Mouse (Mus musculus) lung, embryonic 15.5 days (tissue): ENCODE measurements around the gene Palld. TPM values are rescaled to one million over a fixed set of nuclear protein-coding genes. Genes with fewer than 3 reads are reported as not detected.

Experiments used
- ATAC-seq: fragments of 200-750 bp; cut with Nextera tagmentation; 2 replicates; pipeline ENCODE4 v1.8.0; 2017; ENCODE audit warnings: moderate number of reproducible peaks, borderline replicate concordance; ENCODE audit not compliant: low FRiP score, low TSS enrichment; ENCODE audit errors: extremely low read depth
- H3K27ac ChIP-seq: fragments of 300-500 bp; sonication (generic); 2 replicates; pipeline ENCODE4 v1.5.1; 2015; ENCODE audit warnings: moderate library complexity, mild to moderate bottlenecking, inconsistent platforms
- H3K27me3 ChIP-seq: fragments of 300-500 bp; sonication (generic); 2 replicates; pipeline ENCODE4 v1.6.1; 2015; ENCODE audit warnings: inconsistent platforms
- H3K36me3 ChIP-seq: fragments of 300-500 bp; sonication (generic); 2 replicates; pipeline ENCODE4 v1.6.1; 2015; ENCODE audit warnings: inconsistent platforms
- H3K4me1 ChIP-seq: fragments of 300-500 bp; sonication (generic); 2 replicates; pipeline ENCODE4 v1.6.1; 2015; ENCODE audit warnings: inconsistent platforms
- H3K4me2 ChIP-seq: fragments of 300-500 bp; sonication (generic); 2 replicates; pipeline ENCODE4 v1.6.1; 2015; ENCODE audit warnings: inconsistent platforms, mild to moderate bottlenecking, moderate library complexity
- H3K4me3 ChIP-seq: fragments of 300-500 bp; sonication (generic); 2 replicates; pipeline ENCODE4 v1.5.1; 2015; ENCODE audit warnings: mild to moderate bottlenecking, inconsistent platforms
- H3K9ac ChIP-seq: fragments of 300-500 bp; sonication (generic); 2 replicates; pipeline ENCODE4 v1.6.1; 2015; ENCODE audit warnings: inconsistent platforms
- H3K9me3 ChIP-seq: fragments of 300-500 bp; sonication (generic); 2 replicates; pipeline ENCODE4 v1.6.1; 2016; ENCODE audit warnings: inconsistent platforms
- WGBS: fragments of 180-500 bp; shearing (Covaris S2); methylation state at CpG from one replicate; pipeline ENCODE4 v1.1.7; 2015; 5-methylcytosine and 5-hydroxymethylcytosine counted together
- polyA plus RNA-seq: library from polyadenylated mRNA; unstranded; fragments of >200 nt; fragmentation: Nextera tagmentation; extraction: Ambion mirVana; gene quantifications from 2 replicates; pipeline ENCODE4 v1.2.1, GENCODE M21; 2015

Palld gene
- polyA plus RNA-seq, 1 experiment from 2014 or later: 96.5 TPM

- H3K9ac ChIP-seq: no peak overlapping the region
- no peak for ATAC-seq
- H3K36me3 ChIP-seq: no peaks in the 10 kb centered on the region
- H3K4me3 ChIP-seq: no peak overlapping the region
- no peaks in the 10 kb centered on the region for H3K27me3 ChIP-seq
- no peaks in the 10 kb centered on the region for H3K9me3 ChIP-seq
- 53% methylated on average over 5 of the region's 5 CpGs for WGBS
- H3K4me1 ChIP-seq: peaks cover 3% of the 10 kb centered on the region; the same call in 1 of the 2 replicates
- no peak overlapping the region for H3K4me2 ChIP-seq
- no peak overlapping the region for H3K27ac ChIP-seq
These were observed 133.1 kb downstream of the Palld start for GRCm38 (mm10) chr8:61769340-61769879.

GRCm38 (mm10) chr8:61760190-61760578, 142.3 kb downstream of the Palld start:
- no peaks in the 10 kb centered on the region for H3K9me3 ChIP-seq
- H3K4me3 ChIP-seq: peak overlapping the region; percentile 54
- H3K4me1 ChIP-seq: peaks cover 27% of the 10 kb centered on the region
- no peak for ATAC-seq
- no peaks in the 10 kb centered on the region for H3K36me3 ChIP-seq
- peak overlapping the region; percentile 93 for H3K4me2 ChIP-seq
- 13% methylated on average over 8 of the region's 8 CpGs for WGBS
- H3K9ac ChIP-seq: peak overlapping the region; percentile 61
- no peak overlapping the region for H3K27ac ChIP-seq
- H3K27me3 ChIP-seq: peaks cover 19% of the 10 kb centered on the region; the same call in 1 of the 2 replicates

- ATAC-seq: peak; percentile 82
- H3K9ac ChIP-seq: peak overlapping the region; percentile 61
- under 1% methylated on average over 44 of the region's 44 CpGs for WGBS
- H3K27ac ChIP-seq: peak overlapping the region; percentile 57
- H3K27me3 ChIP-seq: peaks cover 19% of the 10 kb centered on the region; the same call in 1 of the 2 replicates
- peak overlapping the region; percentile 54 for H3K4me3 ChIP-seq
- H3K4me2 ChIP-seq: peak overlapping the region; percentile 93
- H3K36me3 ChIP-seq: no peaks in the 10 kb centered on the region
- no peaks in the 10 kb centered on the region for H3K9me3 ChIP-seq
- H3K4me1 ChIP-seq: peaks cover 27% of the 10 kb centered on the region
These were observed 142.9 kb downstream of the Palld start for GRCm38 (mm10) chr8:61759327-61760189.

- Histone ChIP-seq H3K9ac (no peak overlapping the region), H3K27me3 (peaks cover 19% of the 10 kb centered on the region; the same call in 1 of the 2 replicates), H3K27ac (0 out of 2 replicates have a peak overlapping the region, but pooled peaks have one; percentile 4), H3K9me3 (no peaks in the 10 kb centered on the region), H3K4me2 (peak overlapping the region; percentile 93), H3K36me3 (no peaks in the 10 kb centered on the region), H3K4me3 (peak overlapping the region; percentile 54), H3K4me1 (peaks cover 27% of the 10 kb centered on the region)
- WGBS: 14% methylated on average over 8 of the region's 8 CpGs
- no peak for ATAC-seq
These were observed 143.7 kb downstream of the Palld start for GRCm38 (mm10) chr8:61758686-61759326.

- Histone ChIP-seq H3K27me3 (peaks cover 19% of the 10 kb centered on the region; the same call in 1 of the 2 replicates), H3K9ac (no peak overlapping the region), H3K4me1 (peaks cover 27% of the 10 kb centered on the region), H3K27ac (no peak overlapping the region), H3K36me3 (no peaks in the 10 kb centered on the region), H3K4me3 (peak overlapping the region; percentile 54), H3K9me3 (no peaks in the 10 kb centered on the region), H3K4me2 (peak overlapping the region; percentile 93)
- ATAC-seq: no peak
- 21% methylated on average over 18 of the region's 18 CpGs for WGBS
These were observed 145.2 kb downstream of the Palld start for GRCm38 (mm10) chr8:61756971-61757965.

GRCm38 (mm10) chr8:61755186-61755585, 147.3 kb downstream of the Palld start:
- no peak overlapping the region for H3K4me2 ChIP-seq
- H3K4me3 ChIP-seq: no peak overlapping the region
- no peaks in the 10 kb centered on the region for H3K36me3 ChIP-seq
- no peak overlapping the region for H3K9ac ChIP-seq
- H3K9me3 ChIP-seq: no peaks in the 10 kb centered on the region
- H3K4me1 ChIP-seq: peaks cover 25% of the 10 kb centered on the region
- ATAC-seq: no peak
- peaks cover 7% of the 10 kb centered on the region; the same call in 1 of the 2 replicates for H3K27me3 ChIP-seq
- WGBS: 48% methylated on average over 2 of the region's 2 CpGs
- H3K27ac ChIP-seq: no peak overlapping the region

GRCm38 (mm10) chr8:61747070-61747469, 155.4 kb downstream of the Palld start:
- WGBS: 79% methylated on average over 5 of the region's 5 CpGs
- no peak overlapping the region for H3K9ac ChIP-seq
- no peak overlapping the region for H3K4me3 ChIP-seq
- no peaks in the 10 kb centered on the region for H3K36me3 ChIP-seq
- H3K9me3 ChIP-seq: no peaks in the 10 kb centered on the region
- no peak for ATAC-seq
- H3K27ac ChIP-seq: no peak overlapping the region
- no peaks in the 10 kb centered on the region for H3K27me3 ChIP-seq
- no peak overlapping the region for H3K4me2 ChIP-seq
- peaks cover 18% of the 10 kb centered on the region for H3K4me1 ChIP-seq

- WGBS: 19% methylated on average over 10 of the region's 10 CpGs
- Histone ChIP-seq H3K4me1 (peaks cover 18% of the 10 kb centered on the region), H3K27ac (peak overlapping the region; percentile 58), H3K4me3 (no peak overlapping the region), H3K9me3 (no peaks in the 10 kb centered on the region), H3K9ac (no peak overlapping the region), H3K27me3 (no peaks in the 10 kb centered on the region), H3K36me3 (no peaks in the 10 kb centered on the region), H3K4me2 (peak overlapping the region; percentile 17; the same call in 1 of the 2 replicates)
- ATAC-seq: peak; percentile 81; the same call in 1 of the 2 replicates
These were observed 157.1 kb downstream of the Palld start for GRCm38 (mm10) chr8:61745181-61745980.

- no peak overlapping the region for H3K9ac ChIP-seq
- no peaks in the 10 kb centered on the region for H3K36me3 ChIP-seq
- 60% methylated on average over 6 of the region's 6 CpGs for WGBS
- H3K4me1 ChIP-seq: peaks cover 18% of the 10 kb centered on the region
- H3K27ac ChIP-seq: no peak overlapping the region
- no peak overlapping the region for H3K4me3 ChIP-seq
- no peak for ATAC-seq
- no peaks in the 10 kb centered on the region for H3K27me3 ChIP-seq
- no peaks in the 10 kb centered on the region for H3K9me3 ChIP-seq
- H3K4me2 ChIP-seq: no peak overlapping the region
These were observed 158.5 kb downstream of the Palld start for GRCm38 (mm10) chr8:61743764-61744562.

- no peak for ATAC-seq
- Histone ChIP-seq H3K4me1 (no peaks in the 10 kb centered on the region), H3K4me3 (no peak overlapping the region), H3K27me3 (no peaks in the 10 kb centered on the region), H3K9me3 (no peaks in the 10 kb centered on the region), H3K27ac (no peak overlapping the region), H3K9ac (no peak overlapping the region), H3K4me2 (no peak overlapping the region), H3K36me3 (no peaks in the 10 kb centered on the region)
- 89% methylated on average over 4 of the region's 4 CpGs for WGBS
These were observed 165.0 kb downstream of the Palld start for GRCm38 (mm10) chr8:61737465-61737864.
